Mouse (Mus musculus) lung, embryonic 15.5 days (tissue): Measurements from ENCODE around the gene Frmd5. TPM values are rescaled to one million over a fixed set of nuclear protein-coding genes. Genes with fewer than 3 reads are reported as not detected.
"Not testable (repeated sequence)": the region's sequence is repeated elsewhere in the genome, so short reads cannot be mapped to it uniquely, and the experiment has no call there.

ENCODE experiments used
- ATAC-seq: fragments of 200-750 bp; cut with Nextera tagmentation; 2 replicates; pipeline ENCODE4 v1.8.0; 2017; ENCODE audit warnings: moderate number of reproducible peaks, borderline replicate concordance; ENCODE audit not compliant: low FRiP score, low TSS enrichment; ENCODE audit errors: extremely low read depth
- H3K27ac ChIP-seq: fragments of 300-500 bp; sonication (generic); 2 replicates; pipeline ENCODE4 v1.5.1; 2015; ENCODE audit warnings: moderate library complexity, mild to moderate bottlenecking, inconsistent platforms
- H3K27me3 ChIP-seq: fragments of 300-500 bp; sonication (generic); 2 replicates; pipeline ENCODE4 v1.6.1; 2015; ENCODE audit warnings: inconsistent platforms
- H3K36me3 ChIP-seq: fragments of 300-500 bp; sonication (generic); 2 replicates; pipeline ENCODE4 v1.6.1; 2015; ENCODE audit warnings: inconsistent platforms
- H3K4me1 ChIP-seq: fragments of 300-500 bp; sonication (generic); 2 replicates; pipeline ENCODE4 v1.6.1; 2015; ENCODE audit warnings: inconsistent platforms
- H3K4me2 ChIP-seq: fragments of 300-500 bp; sonication (generic); 2 replicates; pipeline ENCODE4 v1.6.1; 2015; ENCODE audit warnings: inconsistent platforms, mild to moderate bottlenecking, moderate library complexity
- H3K4me3 ChIP-seq: fragments of 300-500 bp; sonication (generic); 2 replicates; pipeline ENCODE4 v1.5.1; 2015; ENCODE audit warnings: mild to moderate bottlenecking, inconsistent platforms
- H3K9ac ChIP-seq: fragments of 300-500 bp; sonication (generic); 2 replicates; pipeline ENCODE4 v1.6.1; 2015; ENCODE audit warnings: inconsistent platforms
- H3K9me3 ChIP-seq: fragments of 300-500 bp; sonication (generic); 2 replicates; pipeline ENCODE4 v1.6.1; 2016; ENCODE audit warnings: inconsistent platforms
- WGBS: fragments of 180-500 bp; shearing (Covaris S2); methylation state at CpG from one replicate; pipeline ENCODE4 v1.1.7; 2015; 5-methylcytosine and 5-hydroxymethylcytosine counted together
- polyA plus RNA-seq: library from polyadenylated mRNA; unstranded; fragments of >200 nt; fragmentation: Nextera tagmentation; extraction: Ambion mirVana; gene quantifications from 2 replicates; pipeline ENCODE4 v1.2.1, GENCODE M21; 2015

Frmd5 gene
- polyA plus RNA-seq, 1 experiment from 2014 or later: 4.1 TPM

DNA sequence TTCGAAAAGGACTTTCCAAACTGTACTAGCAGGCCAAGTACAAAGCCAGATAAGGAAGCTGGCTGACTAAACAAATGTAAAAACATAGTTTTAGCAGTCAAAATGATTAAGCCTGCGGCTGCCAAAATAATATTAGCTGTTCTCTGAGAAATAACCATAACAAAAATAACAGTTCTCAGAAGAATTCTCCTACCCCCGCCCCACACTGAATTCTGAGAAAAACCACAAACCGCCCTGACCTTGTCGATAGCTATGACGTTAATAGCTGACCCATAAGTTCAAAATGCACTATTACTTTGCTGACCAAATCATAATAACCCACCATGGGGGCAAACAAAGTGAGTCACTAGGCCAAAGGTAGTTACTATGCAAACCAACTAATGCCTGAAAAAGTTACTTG, 4.0 kb upstream of the Frmd5 start:
- H3K4me1 ChIP-seq: not testable (repeated sequence)
- 57% methylated on average over 6 of the region's 6 CpGs for WGBS

DNA sequence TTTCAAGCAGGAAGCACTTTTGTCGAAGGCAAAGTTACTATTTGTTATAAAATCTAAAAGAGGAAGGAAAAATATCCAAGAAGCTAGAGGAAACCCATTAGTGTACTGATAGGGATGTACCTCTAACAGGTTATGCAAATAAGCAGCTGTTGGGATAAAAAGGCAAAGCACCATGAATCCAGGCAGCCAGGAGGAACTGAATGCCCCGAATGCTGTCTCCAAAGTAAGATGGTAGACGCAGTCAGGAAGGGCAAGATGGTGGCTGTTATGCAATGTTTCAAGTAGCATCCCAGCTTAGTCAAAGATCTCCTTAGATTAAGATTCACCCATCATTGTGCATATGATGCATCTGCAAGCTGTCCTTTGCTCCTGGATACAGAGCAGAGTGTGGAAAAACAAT, 2.2 kb upstream of the Frmd5 start:
- no peaks in the 10 kb centered on the region for H3K36me3 ChIP-seq
- H3K4me2 ChIP-seq: no peak overlapping the region
- peaks cover 43% of the 10 kb centered on the region for H3K27me3 ChIP-seq
- H3K9me3 ChIP-seq: no peaks in the 10 kb centered on the region
- H3K9ac ChIP-seq: no peak overlapping the region
- H3K4me3 ChIP-seq: no peak overlapping the region
- ATAC-seq: no peak
- WGBS: 72% methylated on average over 3 of the region's 3 CpGs
- H3K4me1 ChIP-seq: peaks cover 12% of the 10 kb centered on the region
- H3K27ac ChIP-seq: no peak overlapping the region

More for the DNA sequence above, 4.0 kb upstream of the Frmd5 start:
- not testable (repeated sequence) for H3K4me2 ChIP-seq, H3K9ac ChIP-seq, H3K9me3 ChIP-seq, H3K36me3 ChIP-seq, H3K27ac ChIP-seq, H3K4me3 ChIP-seq, ATAC-seq
- H3K27me3 ChIP-seq: peaks cover 37% of the 10 kb centered on the region

DNA sequence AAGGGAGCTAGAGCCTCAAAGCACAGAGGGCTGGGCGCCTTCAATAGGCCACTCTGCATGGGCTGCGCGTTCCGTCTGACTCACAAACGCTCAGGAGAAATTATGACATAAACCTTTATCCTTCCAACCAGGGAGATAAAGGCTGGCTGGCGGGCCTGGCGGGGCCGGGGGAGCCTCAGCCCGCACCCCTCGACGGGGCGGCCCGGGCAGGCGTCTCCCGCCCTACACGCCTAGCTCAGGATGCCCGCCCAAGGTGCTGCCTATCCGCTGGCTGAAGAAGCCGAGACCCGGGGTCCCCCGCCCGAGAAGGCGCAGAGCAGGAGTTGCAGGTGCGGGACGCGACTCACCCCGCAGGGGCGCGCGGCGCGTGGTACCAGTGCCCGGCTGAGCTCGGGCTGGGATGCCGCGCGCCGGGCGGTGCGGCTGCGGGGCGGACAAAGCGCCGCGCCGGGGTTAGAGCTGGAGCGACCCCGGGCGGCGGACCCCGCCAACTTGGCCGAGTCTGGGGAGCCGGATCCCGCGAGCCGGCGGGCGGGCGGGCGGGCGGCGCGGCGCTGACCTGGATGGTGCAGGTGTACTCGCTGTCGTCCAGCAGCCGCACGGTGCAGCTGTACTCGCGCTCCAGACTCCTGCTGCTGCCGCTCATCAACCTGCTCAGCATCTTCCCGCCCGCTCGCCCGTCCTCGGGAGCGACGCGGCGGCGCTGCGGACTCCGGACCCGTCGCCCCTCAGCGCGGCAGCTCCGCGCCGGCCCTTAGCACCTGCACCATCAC, 530 bp downstream of the Frmd5 start:
- Histone ChIP-seq H3K27me3 (peaks cover 46% of the 10 kb centered on the region), H3K4me1 (peaks cover 12% of the 10 kb centered on the region), H3K9me3 (no peaks in the 10 kb centered on the region), H3K27ac (peak overlapping the region; percentile 61), H3K36me3 (no peaks in the 10 kb centered on the region), H3K4me2 (peak overlapping the region; percentile 93), H3K4me3 (peak overlapping the region; percentile 66), H3K9ac (peak overlapping the region; percentile 42)
- WGBS: under 1% methylated on average over 75 of the region's 90 CpGs
- peak; percentile 82 for ATAC-seq

DNA sequence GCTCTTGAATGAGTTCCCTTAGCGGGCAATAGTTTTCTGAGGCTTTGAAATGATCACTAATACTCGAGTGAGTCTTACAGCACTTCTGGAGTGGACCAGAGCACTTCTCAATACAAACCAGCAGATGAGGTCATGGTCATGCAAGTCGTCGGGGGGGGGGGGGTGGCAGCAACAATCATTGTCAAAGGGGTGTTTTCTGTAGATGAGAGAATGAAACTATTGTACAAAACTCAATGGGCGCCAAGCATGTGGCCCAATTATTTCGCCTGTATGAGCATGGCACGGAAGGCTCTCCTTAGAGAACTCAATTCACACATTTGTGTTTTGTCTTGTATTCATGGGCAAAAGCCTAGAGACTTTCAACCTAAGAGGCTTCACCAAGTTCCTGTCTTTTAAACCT, 7.8 kb downstream of the Frmd5 start:
- no peak overlapping the region for H3K9ac ChIP-seq
- peaks cover 4% of the 10 kb centered on the region; the same call in 1 of the 2 replicates for H3K27me3 ChIP-seq
- H3K9me3 ChIP-seq: no peaks in the 10 kb centered on the region
- no peak overlapping the region for H3K4me2 ChIP-seq
- H3K4me3 ChIP-seq: no peak overlapping the region
- WGBS: 82% methylated on average over 7 of the region's 7 CpGs
- H3K36me3 ChIP-seq: no peaks in the 10 kb centered on the region
- H3K4me1 ChIP-seq: no peaks in the 10 kb centered on the region
- no peak overlapping the region for H3K27ac ChIP-seq
- no peak for ATAC-seq

DNA sequence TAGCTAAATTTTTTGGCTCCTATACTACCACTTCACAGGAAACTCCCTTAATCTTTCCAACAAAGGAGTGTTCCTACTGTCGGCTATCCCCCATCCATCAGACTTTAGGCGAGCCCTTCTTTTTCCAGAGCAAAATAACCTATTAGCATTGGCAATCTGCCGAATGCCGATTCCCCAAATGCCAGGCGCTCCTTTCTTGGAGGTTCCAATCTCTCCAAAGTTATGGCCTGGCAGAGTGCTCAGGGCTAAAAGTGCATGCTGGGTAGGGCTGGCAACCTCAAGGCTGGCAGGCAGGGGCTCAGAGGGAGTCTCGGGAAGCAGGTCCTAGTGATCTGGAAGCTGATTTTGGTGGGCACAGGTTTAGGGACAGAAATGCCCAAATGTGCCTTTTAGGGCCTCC, 10.9 kb downstream of the Frmd5 start:
- Histone ChIP-seq H3K9ac (no peak overlapping the region), H3K4me1 (no peaks in the 10 kb centered on the region), H3K4me3 (no peak overlapping the region), H3K36me3 (no peaks in the 10 kb centered on the region), H3K9me3 (no peaks in the 10 kb centered on the region), H3K27ac (no peak overlapping the region), H3K27me3 (no peaks in the 10 kb centered on the region), H3K4me2 (no peak overlapping the region)
- 82% methylated on average over 6 of the region's 6 CpGs for WGBS
- ATAC-seq: no peak

DNA sequence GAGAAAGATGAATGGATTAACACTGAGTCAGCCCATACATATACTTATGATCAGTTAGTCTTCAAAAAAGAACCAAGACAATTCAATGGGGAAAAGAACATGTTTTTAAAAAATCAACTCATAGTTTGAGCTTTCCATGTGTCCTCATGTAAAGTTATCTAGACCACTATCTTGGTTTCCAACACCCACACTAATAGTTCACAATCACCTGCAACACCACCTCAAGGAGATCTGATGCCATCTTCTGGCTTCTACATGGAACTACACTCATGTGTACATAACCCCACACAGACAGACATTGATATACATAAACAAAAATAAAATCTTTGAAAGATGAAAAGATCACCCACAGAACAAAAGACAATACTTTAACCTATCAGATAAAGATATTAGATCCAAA, 17.1 kb downstream of the Frmd5 start:
- Histone ChIP-seq H3K36me3 (no peaks in the 10 kb centered on the region), H3K9ac (no peak overlapping the region), H3K27ac (no peak overlapping the region), H3K9me3 (no peaks in the 10 kb centered on the region), H3K27me3 (no peaks in the 10 kb centered on the region), H3K4me3 (no peak overlapping the region), H3K4me2 (no peak overlapping the region), H3K4me1 (peaks cover 7% of the 10 kb centered on the region; the same call in 1 of the 2 replicates)
- ATAC-seq: no peak

DNA sequence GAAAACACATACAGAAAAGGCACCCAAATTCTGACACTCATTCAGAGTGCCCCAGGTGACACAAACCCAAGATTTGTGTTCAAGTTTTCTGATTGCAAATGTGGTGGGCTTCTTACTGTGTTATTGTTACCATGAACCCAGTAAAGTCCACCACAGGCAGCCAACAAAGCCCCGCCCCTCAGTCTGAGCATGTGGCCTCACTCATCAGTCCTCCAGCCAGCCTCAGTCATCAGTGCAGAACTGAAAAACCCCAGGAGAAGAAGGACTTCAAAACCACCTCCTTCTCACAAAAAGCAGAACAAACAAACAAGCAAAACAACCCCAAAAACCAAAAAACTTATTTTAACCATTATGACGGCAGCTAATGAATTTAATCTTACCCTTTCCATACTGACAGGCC, 18.5 kb downstream of the Frmd5 start:
- H3K27me3 ChIP-seq: no peaks in the 10 kb centered on the region
- H3K9ac ChIP-seq: no peak overlapping the region
- no peaks in the 10 kb centered on the region for H3K36me3 ChIP-seq
- peaks cover 7% of the 10 kb centered on the region; the same call in 1 of the 2 replicates for H3K4me1 ChIP-seq
- H3K27ac ChIP-seq: no peak overlapping the region
- no peak overlapping the region for H3K4me2 ChIP-seq
- H3K9me3 ChIP-seq: no peaks in the 10 kb centered on the region
- 81% methylated on average over 2 of the region's 2 CpGs for WGBS
- no peak for ATAC-seq
- no peak overlapping the region for H3K4me3 ChIP-seq

DNA sequence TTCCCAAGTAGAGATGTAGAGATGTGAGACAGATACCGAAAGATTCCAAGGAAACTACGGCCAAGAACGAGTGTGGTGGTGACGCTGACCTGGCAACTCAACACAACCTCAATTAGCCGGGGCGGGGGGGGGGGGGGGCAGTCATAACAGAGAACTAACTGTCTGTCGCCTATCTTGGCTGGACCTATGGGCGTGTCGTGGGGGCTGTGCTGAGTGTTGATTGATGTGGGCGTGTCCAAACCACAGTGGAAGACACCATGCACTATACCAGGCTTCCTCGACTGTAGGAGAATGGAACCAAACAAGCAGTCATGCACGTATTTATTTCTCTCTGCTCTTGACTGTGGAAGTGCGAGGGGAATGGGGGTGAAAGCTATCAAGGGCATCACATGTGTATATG, 19.1 kb downstream of the Frmd5 start:
- peak overlapping the region; percentile 47 for H3K4me2 ChIP-seq
- H3K36me3 ChIP-seq: no peaks in the 10 kb centered on the region
- H3K4me1 ChIP-seq: peaks cover 7% of the 10 kb centered on the region; the same call in 1 of the 2 replicates
- WGBS: 40% methylated on average over 13 of the region's 13 CpGs
- no peak for ATAC-seq
- H3K27me3 ChIP-seq: no peaks in the 10 kb centered on the region
- H3K4me3 ChIP-seq: no peak overlapping the region
- H3K9me3 ChIP-seq: no peaks in the 10 kb centered on the region
- no peak overlapping the region for H3K9ac ChIP-seq
- H3K27ac ChIP-seq: no peak overlapping the region

DNA sequence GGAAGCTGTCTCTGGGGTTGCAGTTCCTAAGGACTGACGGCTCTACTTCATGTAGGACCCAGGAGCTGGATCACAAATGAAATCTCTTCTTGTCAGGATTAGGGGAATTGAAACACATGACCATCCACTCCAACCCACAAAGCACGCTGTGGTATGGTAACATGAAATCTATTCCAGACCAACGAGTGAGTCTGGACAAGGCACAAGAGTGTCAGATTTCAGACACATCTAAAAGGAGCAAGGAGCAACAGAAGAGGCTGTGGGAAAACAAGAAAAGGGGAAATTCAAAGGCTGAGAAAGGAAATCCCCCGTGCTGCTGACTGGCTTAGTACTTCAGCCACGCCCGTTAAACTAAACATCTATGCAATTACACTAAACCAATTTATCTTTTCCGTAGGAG, 19.6 kb downstream of the Frmd5 start:
- Histone ChIP-seq H3K27ac (no peak overlapping the region), H3K4me2 (peak overlapping the region; percentile 47), H3K9ac (no peak overlapping the region), H3K27me3 (no peaks in the 10 kb centered on the region), H3K9me3 (no peaks in the 10 kb centered on the region), H3K36me3 (no peaks in the 10 kb centered on the region), H3K4me3 (no peak overlapping the region), H3K4me1 (peaks cover 7% of the 10 kb centered on the region; the same call in 1 of the 2 replicates)
- 0 out of 2 replicates have a peak, but pooled peaks have one; percentile 46 for ATAC-seq
- 12% methylated on average over 7 of the region's 7 CpGs for WGBS

DNA sequence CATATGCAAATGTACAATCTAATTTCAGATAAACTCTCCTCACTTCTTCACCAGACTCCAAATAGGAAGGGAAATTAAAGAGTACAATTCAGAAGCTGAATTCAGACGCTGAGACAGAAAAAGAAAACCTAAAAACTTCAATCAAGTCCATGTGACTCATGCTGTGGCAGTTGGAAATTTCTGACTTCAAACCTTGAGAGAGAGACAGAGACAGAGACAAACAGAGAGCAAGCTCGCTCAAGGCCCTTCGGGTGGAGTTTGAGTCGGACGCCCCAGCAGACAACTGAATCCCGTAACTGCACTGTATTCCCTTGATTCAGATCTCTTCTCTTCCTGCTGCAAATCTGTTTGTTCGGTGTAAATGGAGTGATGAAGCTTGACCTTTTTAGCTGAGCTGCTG, 30.7 kb downstream of the Frmd5 start:
- no peaks in the 10 kb centered on the region for H3K9me3 ChIP-seq
- no peaks in the 10 kb centered on the region for H3K36me3 ChIP-seq
- WGBS: 64% methylated on average over 7 of the region's 7 CpGs
- H3K4me1 ChIP-seq: no peaks in the 10 kb centered on the region
- H3K27ac ChIP-seq: no peak overlapping the region
- no peak overlapping the region for H3K9ac ChIP-seq
- no peak overlapping the region for H3K4me3 ChIP-seq
- H3K4me2 ChIP-seq: no peak overlapping the region
- H3K27me3 ChIP-seq: no peaks in the 10 kb centered on the region
- no peak for ATAC-seq

DNA sequence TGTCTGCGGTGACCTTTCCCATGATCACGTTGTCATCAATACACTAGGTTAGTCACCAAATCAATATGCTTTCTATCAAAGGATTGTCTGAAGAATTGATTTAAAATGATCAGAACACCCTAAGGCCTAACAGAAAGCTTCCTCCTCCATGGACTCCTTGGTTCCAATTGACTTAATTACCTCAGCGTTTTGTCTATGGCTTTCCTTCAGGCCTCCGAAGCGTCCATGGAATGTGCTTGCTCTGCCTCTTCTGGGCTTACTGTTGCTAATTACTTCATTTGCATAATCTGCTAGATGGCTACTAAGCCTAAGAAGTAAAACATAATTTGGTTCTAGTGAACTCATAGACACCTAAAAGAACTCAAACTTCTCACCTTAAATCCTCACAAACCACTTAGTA, 42.0 kb downstream of the Frmd5 start:
- Histone ChIP-seq H3K9me3 (no peaks in the 10 kb centered on the region), H3K36me3 (no peaks in the 10 kb centered on the region), H3K4me2 (no peak overlapping the region), H3K4me1 (no peaks in the 10 kb centered on the region), H3K9ac (no peak overlapping the region), H3K27ac (no peak overlapping the region), H3K4me3 (no peak overlapping the region), H3K27me3 (no peaks in the 10 kb centered on the region)
- ATAC-seq: no peak
- 89% methylated on average over 5 of the region's 5 CpGs for WGBS

DNA sequence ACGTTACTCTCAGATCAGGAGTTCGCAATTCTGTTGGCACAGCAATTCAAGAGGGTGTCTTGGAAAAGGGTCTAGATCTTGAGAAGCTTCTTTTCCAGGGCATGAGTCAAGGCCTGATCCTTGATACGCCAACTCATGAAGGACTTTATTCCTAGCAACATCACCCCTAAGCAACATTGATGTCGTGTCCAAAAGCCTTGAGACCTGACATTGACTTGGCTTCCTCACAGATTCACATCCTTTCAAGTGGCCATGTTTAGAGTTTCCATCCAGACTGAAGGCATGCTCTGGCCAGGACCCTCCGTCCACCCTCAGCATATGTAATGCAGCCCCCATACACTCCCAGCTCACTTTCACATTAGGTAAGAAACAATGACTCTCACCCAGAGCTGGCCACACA, 45.0 kb downstream of the Frmd5 start:
- no peaks in the 10 kb centered on the region for H3K4me1 ChIP-seq
- no peak overlapping the region for H3K27ac ChIP-seq
- no peak overlapping the region for H3K4me3 ChIP-seq
- no peak overlapping the region for H3K4me2 ChIP-seq
- no peaks in the 10 kb centered on the region for H3K36me3 ChIP-seq
- H3K9ac ChIP-seq: no peak overlapping the region
- H3K9me3 ChIP-seq: no peaks in the 10 kb centered on the region
- no peaks in the 10 kb centered on the region for H3K27me3 ChIP-seq
- WGBS: 92% methylated on average over 5 of the region's 5 CpGs
- no peak for ATAC-seq
